Mouse (Mus musculus) forebrain, embryonic 11.5 days (tissue): ENCODE data around the gene Dtl. TPM values are rescaled to one million over a fixed set of nuclear protein-coding genes. Genes with fewer than 3 reads are reported as not detected.

Source experiments
- ATAC-seq: fragments of 200-750 bp; cut with Nextera tagmentation; replicated peaks from 2 replicates; pipeline ENCODE4 v1.8.0; 2017; ENCODE audit warnings: moderate TSS enrichment; ENCODE audit not compliant: low FRiP score
- DNase-seq: peaks from one replicate; pipeline ENCODE4 v3.0.0-alpha.2; 2017; ENCODE audit warnings: low spot score
- H3K27ac ChIP-seq: fragments of 300-500 bp; sonication (generic); 2 replicates; pipeline ENCODE4 v1.5.1; 2014; ENCODE audit warnings: low read depth, low read length
- H3K27me3 ChIP-seq: fragments of 300-500 bp; sonication (generic); 2 replicates; pipeline ENCODE4 v1.6.1; 2014; ENCODE audit warnings: mild to moderate bottlenecking, low read length, mixed read lengths; ENCODE audit not compliant: control insufficient read depth, insufficient read depth
- H3K36me3 ChIP-seq: fragments of 300-500 bp; sonication (generic); 2 replicates; pipeline ENCODE4 v1.6.1; 2014; ENCODE audit warnings: mild to moderate bottlenecking, low read length, moderate library complexity, mixed read lengths; ENCODE audit not compliant: control insufficient read depth, insufficient read depth
- H3K4me1 ChIP-seq: fragments of 300-500 bp; sonication (generic); replicated peaks from 2 replicates; pipeline ENCODE4 v1.6.1; 2014; ENCODE audit warnings: low read length, mixed read lengths; ENCODE audit not compliant: control insufficient read depth, insufficient read depth
- H3K4me2 ChIP-seq: fragments of 300-500 bp; sonication (generic); 2 replicates; pipeline ENCODE4 v1.6.1; 2014; ENCODE audit warnings: low read depth, mild to moderate bottlenecking, low read length, moderate library complexity, mixed read lengths; ENCODE audit not compliant: severe bottlenecking
- H3K4me3 ChIP-seq: fragments of 300-500 bp; sonication (generic); 2 replicates; pipeline ENCODE4 v1.5.1; 2014; ENCODE audit warnings: low read depth, low read length
- H3K9ac ChIP-seq: fragments of 300-500 bp; sonication (generic); 2 replicates; pipeline ENCODE4 v1.6.1; 2014; ENCODE audit warnings: low read length
- H3K9me3 ChIP-seq: fragments of 300-500 bp; sonication (generic); 2 replicates; pipeline ENCODE4 v1.6.1; 2016; ENCODE audit warnings: low read length, mixed read lengths; ENCODE audit not compliant: control insufficient read depth
- WGBS: fragments of 180-500 bp; shearing (Covaris S2); extraction: QIAGEN DNeasy Blood & Tissue Kit; methylation state at CpG from one replicate; pipeline ENCODE4 v1.1.7; 2014; 5-methylcytosine and 5-hydroxymethylcytosine counted together
- polyA plus RNA-seq: library from polyadenylated mRNA; unstranded; fragments of >200 nt; fragmentation: Nextera tagmentation; extraction: Ambion mirVana; gene quantifications from 2 replicates; pipeline ENCODE4 v1.2.1, GENCODE M21; 2014

The Dtl gene
- polyA plus RNA-seq, 1 experiment from 2014 or later: 93.7 TPM

DNA sequence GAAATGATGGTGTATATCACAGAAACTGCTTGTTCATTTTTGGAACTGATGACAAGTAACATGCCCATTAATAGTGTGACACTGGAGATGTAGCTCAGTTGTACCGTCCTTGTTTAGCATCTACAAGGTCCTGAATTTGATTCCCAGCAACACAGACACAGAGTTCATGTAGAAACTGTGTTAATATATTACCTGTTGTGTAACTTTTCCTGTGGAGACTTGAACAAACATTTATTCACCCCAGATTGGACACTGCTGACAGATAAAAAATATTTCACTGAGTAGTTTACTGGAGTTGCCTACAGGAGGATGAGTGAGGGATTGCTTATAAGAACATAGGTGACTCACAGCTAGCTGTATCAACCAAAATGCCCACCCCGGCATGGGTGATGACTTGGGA, 13.4 kb upstream of the Dtl start:
- Histone ChIP-seq H3K4me2 (no peak overlapping the region), H3K9ac (no peak overlapping the region), H3K27me3 (no peaks in the 10 kb centered on the region), H3K36me3 (peaks cover 9% of the 10 kb centered on the region; the same call in 1 of the 2 replicates), H3K4me1 (no peaks in the 10 kb centered on the region), H3K4me3 (no peak overlapping the region), H3K27ac (no peak overlapping the region), H3K9me3 (no peaks in the 10 kb centered on the region)
- ATAC-seq: no peak
- 94% methylated on average over 2 of the region's 2 CpGs for WGBS
- no peak for DNase-seq

DNA sequence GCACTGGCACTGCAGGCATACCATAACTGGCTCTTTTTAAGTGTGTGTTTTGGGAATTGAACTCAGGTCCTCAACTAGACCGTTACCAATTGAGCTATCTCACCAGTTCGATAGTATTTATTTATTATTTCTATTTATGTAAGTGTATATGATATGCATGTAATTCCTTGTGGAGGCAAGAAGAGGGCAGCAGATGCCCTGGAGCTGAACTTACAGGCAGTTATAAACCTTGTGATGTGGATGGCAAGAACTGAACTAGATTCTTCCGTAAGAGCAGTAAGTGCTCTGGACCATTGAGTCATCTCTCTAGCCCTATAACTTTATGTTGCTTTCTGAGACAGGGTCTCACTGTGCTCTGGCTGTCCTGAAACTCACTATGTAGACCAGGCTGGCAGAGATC, 11.7 kb upstream of the Dtl start:
- no peak for DNase-seq
- no peak overlapping the region for H3K4me3 ChIP-seq
- no peaks in the 10 kb centered on the region for H3K27me3 ChIP-seq
- H3K9ac ChIP-seq: no peak overlapping the region
- no peaks in the 10 kb centered on the region for H3K9me3 ChIP-seq
- ATAC-seq: no peak
- H3K4me1 ChIP-seq: no peaks in the 10 kb centered on the region
- peaks cover 9% of the 10 kb centered on the region; the same call in 1 of the 2 replicates for H3K36me3 ChIP-seq
- H3K27ac ChIP-seq: no peak overlapping the region
- no peak overlapping the region for H3K4me2 ChIP-seq
- 96% methylated on average over 3 of the region's 3 CpGs for WGBS

DNA sequence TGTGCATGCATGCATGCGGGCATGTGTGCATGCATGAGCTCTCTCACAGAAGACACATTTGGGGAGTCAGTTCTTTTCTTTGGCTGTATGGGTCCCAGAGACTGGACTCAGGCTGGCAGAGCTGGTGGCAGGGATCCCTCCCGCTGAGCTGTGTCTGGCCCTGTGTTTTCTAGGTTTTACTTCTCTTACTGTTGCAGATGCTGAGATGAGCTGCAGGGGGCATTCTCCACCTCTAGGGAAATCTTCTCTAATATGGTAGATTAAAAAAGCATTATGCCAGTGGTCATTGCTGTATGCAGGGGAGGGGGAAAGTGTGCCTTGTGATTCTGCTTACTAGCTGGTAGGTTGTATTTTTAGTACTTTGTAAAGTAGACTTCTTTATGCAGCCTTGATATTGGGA, 10.4 kb upstream of the Dtl start:
- no peak for DNase-seq
- H3K36me3 ChIP-seq: peaks cover 9% of the 10 kb centered on the region; the same call in 1 of the 2 replicates
- H3K27me3 ChIP-seq: no peaks in the 10 kb centered on the region
- 83% methylated on average over 2 of the region's 2 CpGs for WGBS
- no peaks in the 10 kb centered on the region for H3K9me3 ChIP-seq
- no peak overlapping the region for H3K4me3 ChIP-seq
- H3K9ac ChIP-seq: no peak overlapping the region
- H3K4me2 ChIP-seq: no peak overlapping the region
- no peaks in the 10 kb centered on the region for H3K4me1 ChIP-seq
- no peak for ATAC-seq
- no peak overlapping the region for H3K27ac ChIP-seq

DNA sequence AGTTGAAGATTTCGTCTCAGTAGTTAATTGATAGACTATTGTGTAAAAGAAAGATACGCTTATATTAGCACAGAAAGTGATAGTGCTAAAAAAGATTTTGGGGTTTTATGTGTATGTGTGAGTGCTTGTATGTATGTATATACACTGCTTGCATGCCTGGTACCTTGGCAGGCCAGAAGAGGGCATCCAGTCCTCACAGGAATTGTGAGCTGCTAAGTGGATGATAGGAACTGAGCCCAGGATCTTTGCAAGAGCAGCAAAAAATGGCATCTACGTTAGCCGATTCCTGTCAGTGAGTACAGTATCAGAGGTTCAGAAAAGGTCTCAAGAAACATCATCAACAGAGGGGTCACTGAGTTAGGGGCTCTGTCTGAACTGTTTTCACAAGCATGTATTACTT, 9.1 kb upstream of the Dtl start:
- no peaks in the 10 kb centered on the region for H3K4me1 ChIP-seq
- H3K27ac ChIP-seq: no peak overlapping the region
- no peaks in the 10 kb centered on the region for H3K27me3 ChIP-seq
- H3K4me2 ChIP-seq: no peak overlapping the region
- 92% methylated on average over 4 of the region's 4 CpGs for whole genome bisulfite sequencing
- no peak overlapping the region for H3K9ac ChIP-seq
- H3K4me3 ChIP-seq: no peak overlapping the region
- peaks cover 9% of the 10 kb centered on the region; the same call in 1 of the 2 replicates for H3K36me3 ChIP-seq
- peaks cover 3% of the 10 kb centered on the region; the same call in 1 of the 2 replicates for H3K9me3 ChIP-seq
- ATAC-seq (no peak), DNase-seq (no peak)

DNA sequence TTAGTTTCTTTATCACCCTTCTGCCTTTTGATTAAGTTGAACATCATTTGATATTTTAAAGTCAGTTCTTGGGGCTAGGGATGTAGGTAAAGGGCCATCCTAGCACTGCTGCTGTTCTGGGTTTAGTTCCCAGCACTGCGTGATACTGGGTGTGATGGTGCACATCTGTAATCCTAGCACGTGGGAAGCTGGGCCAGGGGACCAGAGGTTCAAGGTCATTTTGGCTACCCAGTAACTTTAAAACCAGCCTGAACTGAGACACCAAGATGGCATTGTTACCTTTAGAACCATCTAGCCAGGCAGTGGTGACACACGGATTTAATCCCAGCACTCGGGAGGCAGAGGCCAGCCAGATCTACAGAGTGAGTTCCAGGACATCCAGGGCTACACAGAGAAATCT, 8.5 kb upstream of the Dtl start:
- H3K9ac ChIP-seq: no peak overlapping the region
- H3K36me3 ChIP-seq: peaks cover 8% of the 10 kb centered on the region
- WGBS: 96% methylated on average over 4 of the region's 4 CpGs
- no peak overlapping the region for H3K4me2 ChIP-seq
- peaks cover 3% of the 10 kb centered on the region; the same call in 1 of the 2 replicates for H3K9me3 ChIP-seq
- no peaks in the 10 kb centered on the region for H3K27me3 ChIP-seq
- H3K27ac ChIP-seq: no peak overlapping the region
- no peak for DNase-seq
- H3K4me1 ChIP-seq: no peaks in the 10 kb centered on the region
- ATAC-seq: no peak
- no peak overlapping the region for H3K4me3 ChIP-seq

DNA sequence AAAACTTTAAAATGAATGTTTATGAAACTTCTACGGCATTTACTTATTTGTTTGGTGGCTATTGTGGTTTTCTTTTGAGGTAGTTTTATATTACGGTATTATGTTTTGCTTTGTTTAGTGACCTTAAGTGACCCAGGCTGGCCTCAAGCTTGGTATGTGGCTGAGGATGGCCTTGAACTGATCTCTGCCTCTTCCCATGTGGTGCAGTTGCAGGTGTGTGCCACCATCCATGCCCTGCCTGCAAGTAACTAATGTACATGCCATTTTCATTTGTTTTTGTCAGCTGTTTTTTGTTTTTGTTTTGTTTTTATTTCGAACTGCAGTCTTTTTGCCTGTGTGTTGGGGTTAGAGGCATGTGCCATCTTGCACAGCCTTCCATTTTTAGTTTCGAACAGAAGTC, 6.3 kb upstream of the Dtl start:
- no peak overlapping the region for H3K27ac ChIP-seq
- ATAC-seq: no peak

DNA sequence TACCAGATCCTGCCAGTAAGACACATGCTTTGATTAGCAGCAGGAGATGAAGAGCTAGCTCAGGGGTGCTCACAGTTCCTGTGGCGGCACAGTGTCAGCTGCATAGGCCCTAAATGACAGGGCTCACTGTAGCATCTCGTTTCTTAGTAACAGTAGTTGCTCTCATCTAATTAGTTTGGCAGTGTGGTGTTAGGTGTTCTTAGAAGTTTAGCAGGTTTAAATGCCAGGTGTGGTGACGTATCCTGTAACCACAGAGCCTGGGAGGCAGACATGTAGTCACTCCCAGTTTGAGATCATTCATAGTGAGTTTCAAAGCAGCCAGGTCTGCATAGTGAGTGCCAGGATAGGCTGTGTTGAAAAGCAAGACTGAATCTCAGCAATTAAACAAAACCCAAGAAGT, 4.2 kb upstream of the Dtl start:
- H3K4me3 ChIP-seq: no peak overlapping the region
- no peak overlapping the region for H3K4me2 ChIP-seq
- no peak for ATAC-seq
- DNase-seq: no peak
- H3K27ac ChIP-seq: no peak overlapping the region
- H3K4me1 ChIP-seq: peaks cover 2% of the 10 kb centered on the region; the same call in 1 of the 2 replicates
- H3K36me3 ChIP-seq: peaks cover 3% of the 10 kb centered on the region
- H3K9ac ChIP-seq: no peak overlapping the region
- 90% methylated on average over 3 of the region's 3 CpGs for WGBS
- peaks cover 3% of the 10 kb centered on the region; the same call in 1 of the 2 replicates for H3K9me3 ChIP-seq
- H3K27me3 ChIP-seq: no peaks in the 10 kb centered on the region

More for the DNA sequence above, 6.3 kb upstream of the Dtl start:
- no peak for DNase-seq
- H3K4me3 ChIP-seq: no peak overlapping the region
- no peaks in the 10 kb centered on the region for H3K27me3 ChIP-seq
- H3K4me1 ChIP-seq: peaks cover 2% of the 10 kb centered on the region; the same call in 1 of the 2 replicates
- H3K36me3 ChIP-seq: peaks cover 3% of the 10 kb centered on the region
- peaks cover 3% of the 10 kb centered on the region; the same call in 1 of the 2 replicates for H3K9me3 ChIP-seq
- H3K4me2 ChIP-seq: no peak overlapping the region
- no peak overlapping the region for H3K9ac ChIP-seq
- 89% methylated on average over 4 of the region's 4 CpGs for WGBS

DNA sequence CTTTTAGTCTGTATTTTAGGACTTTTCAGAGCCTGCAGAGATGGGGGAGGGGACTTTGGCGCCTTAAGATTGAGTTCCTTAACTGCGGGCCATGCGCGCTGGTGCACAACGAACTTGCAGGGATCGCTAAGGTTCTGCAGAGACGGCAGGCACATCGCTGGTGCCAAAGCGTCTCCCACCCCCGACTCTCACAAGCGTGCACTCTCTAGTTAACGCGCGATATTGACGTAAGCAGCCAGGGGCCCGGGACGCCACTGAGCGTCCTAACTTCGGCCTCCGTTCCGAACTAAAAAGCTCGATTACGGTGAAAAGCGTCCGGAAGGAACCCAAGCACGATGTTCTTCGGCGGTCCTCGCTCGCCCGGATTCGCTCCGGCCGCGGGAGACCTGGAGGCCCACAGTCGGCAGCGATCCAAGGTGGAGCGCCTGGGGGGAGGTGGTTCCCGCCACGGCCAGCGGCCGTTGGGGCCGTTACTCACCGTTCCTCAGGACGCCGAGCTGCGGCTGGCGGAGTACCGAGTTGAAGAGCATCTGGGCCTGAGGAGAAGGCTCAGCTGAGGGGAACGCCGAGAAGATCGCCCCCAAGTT, 380 bp downstream of the Dtl start:
- ATAC-seq: peak; percentile 62
- under 1% methylated on average over 52 of the region's 52 CpGs for WGBS
- Histone ChIP-seq H3K4me1 (peaks cover 2% of the 10 kb centered on the region; the same call in 1 of the 2 replicates), H3K27ac (peak overlapping the region; percentile 82), H3K4me2 (peak overlapping the region; percentile 61), H3K9me3 (no peaks in the 10 kb centered on the region), H3K4me3 (peak overlapping the region; percentile 90), H3K27me3 (no peaks in the 10 kb centered on the region), H3K36me3 (no peaks in the 10 kb centered on the region; the same call in 1 of the 2 replicates), H3K9ac (peak overlapping the region; percentile 82)
- DNase-seq: peak; percentile 83
